Mouse (Mus musculus) spleen, adult 2 months (tissue): Measurements from ENCODE around the gene Eef1akmt3.

ENCODE experiments used
- CTCF ChIP-seq: fragments of 200-500 bp; IDR thresholded peaks from 2 replicates; pipeline ENCODE4 v1.5.1; 2011; ENCODE audit warnings: mild to moderate bottlenecking, inconsistent platforms; ENCODE audit not compliant: insufficient read depth, insufficient read length, insufficient replicate concordance; ENCODE audit errors: extremely low read depth
- POLR2A ChIP-seq: fragments of 200-500 bp; IDR thresholded peaks from 2 replicates; pipeline ENCODE4 v1.6.1; 2011; ENCODE audit warnings: low read depth, low read length, inconsistent platforms

- TF ChIP-seq CTCF (no peak), POLR2A (no peak)
Observed at GRCm38 (mm10) chr10:127069281-127070189, 28.2 kb upstream of the Eef1akmt3 start.
